Mouse (Mus musculus): ENCODE measurements around the gene Arhgef38.

The Arhgef38 gene

GRCm38 (mm10) chr3:133091664-133092273 is 143.0 kb downstream of the Arhgef38 start, which contains the start of the genes Ints12 and Gstcd:
Ints12 (plus strand) TSS chr3:133091840.
Gstcd (minus strand) TSS chr3:133092033.
- DNase-seq, result peak; percentile 94

GRCm38 (mm10) chr3:133091121-133091663 is 143.6 kb downstream of the Arhgef38 start:
- no peak for DNase-seq

GRCm38 (mm10) chr3:133090247-133091120 is 144.3 kb downstream of the Arhgef38 start:
- DNase-seq, result no peak

- no peak for DNase-seq
Measured at GRCm38 (mm10) chr3:133085858-133086257, 148.9 kb downstream of the Arhgef38 start.

DNA sequence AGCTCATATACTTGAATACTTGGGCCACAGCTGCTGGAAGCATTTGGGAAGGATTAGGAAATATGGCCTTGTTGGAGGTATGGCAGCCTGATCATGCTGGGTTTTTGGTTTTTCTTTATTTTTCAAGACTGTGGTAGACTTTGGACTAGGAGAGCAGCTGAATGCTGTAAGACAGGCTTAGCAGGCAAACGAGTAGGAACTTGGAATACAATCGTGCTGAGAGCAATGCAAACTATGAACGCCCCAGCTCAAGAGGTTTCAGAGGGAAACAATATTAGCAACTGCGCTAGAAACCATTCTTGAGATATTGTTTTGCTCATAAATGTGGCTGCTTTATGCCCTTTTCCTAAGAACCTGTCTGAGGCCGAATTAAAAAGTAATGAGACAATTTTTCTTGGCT is 152.0 kb downstream of the Arhgef38 start:
- DNase-seq, result no peak

- no peak for DNase-seq
Measured at GRCm38 (mm10) chr3:133075560-133075959, 159.2 kb downstream of the Arhgef38 start.

Data from cerebellum, postnatal 25 days (tissue).